Mouse (Mus musculus) liver, embryonic 15.5 days (tissue): ENCODE results near the gene Npas3. TPM values are rescaled to one million over a fixed set of nuclear protein-coding genes. Genes with fewer than 3 reads are reported as not detected.

Source experiments
- ATAC-seq: fragments of 200-750 bp; cut with Nextera tagmentation; 2 replicates; pipeline ENCODE4 v1.8.0; 2017; ENCODE audit warnings: moderate number of reproducible peaks, mild to moderate bottlenecking, moderate library complexity; ENCODE audit not compliant: insufficient read depth
- H3K27ac ChIP-seq: fragments of 300-500 bp; sonication (generic); replicated peaks from 2 replicates; pipeline ENCODE4 v1.5.1; 2015; ENCODE audit warnings: mild to moderate bottlenecking, inconsistent platforms
- H3K27me3 ChIP-seq: fragments of 300-500 bp; sonication (generic); 2 replicates; pipeline ENCODE4 v1.6.1; 2015; ENCODE audit warnings: mild to moderate bottlenecking, inconsistent platforms
- H3K36me3 ChIP-seq: fragments of 300-500 bp; sonication (generic); replicated peaks from 2 replicates; pipeline ENCODE4 v1.6.1; 2015; ENCODE audit warnings: moderate library complexity, mild to moderate bottlenecking, inconsistent platforms
- H3K4me1 ChIP-seq: fragments of 300-500 bp; sonication (generic); replicated peaks from 2 replicates; pipeline ENCODE4 v1.6.1; 2015; ENCODE audit warnings: inconsistent platforms
- H3K4me2 ChIP-seq: fragments of 300-500 bp; sonication (generic); 2 replicates; pipeline ENCODE4 v1.6.1; 2015; ENCODE audit warnings: moderate library complexity, mild to moderate bottlenecking, inconsistent platforms
- H3K4me3 ChIP-seq: fragments of 300-500 bp; sonication (generic); replicated peaks from 2 replicates; pipeline ENCODE4 v1.5.1; 2015; ENCODE audit warnings: mild to moderate bottlenecking, inconsistent platforms
- H3K9ac ChIP-seq: fragments of 300-500 bp; sonication (generic); 2 replicates; pipeline ENCODE4 v1.6.1; 2015; ENCODE audit warnings: moderate library complexity, mild to moderate bottlenecking, inconsistent platforms
- H3K9me3 ChIP-seq: fragments of 300-500 bp; sonication (generic); replicated peaks from 2 replicates; pipeline ENCODE4 v1.6.1; 2016; ENCODE audit warnings: inconsistent platforms
- WGBS: fragments of 180-500 bp; shearing (Covaris S2); methylation state at CpG from one replicate; pipeline ENCODE4 v1.1.7; 2015; ENCODE audit warnings: mixed read lengths; ENCODE audit not compliant: insufficient replicate concordance; 5-methylcytosine and 5-hydroxymethylcytosine counted together
- polyA plus RNA-seq: library from polyadenylated mRNA; unstranded; fragments of >200 nt; fragmentation: Nextera tagmentation; extraction: Ambion mirVana; gene quantifications from 2 replicates; pipeline ENCODE4 v1.2.1, GENCODE M21; 2015

The Npas3 gene
- polyA plus RNA-seq, 1 experiment from 2014 or later = 0.33 TPM

GRCm38 (mm10) chr12:54120386-54120785 is 871.9 kb downstream of the Npas3 start:
- Histone ChIP-seq H3K36me3 (no peaks in the 10 kb centered on the region), H3K27ac (no peak overlapping the region), H3K4me2 (no peak overlapping the region), H3K4me1 (no peaks in the 10 kb centered on the region), H3K4me3 (no peak overlapping the region), H3K9me3 (no peaks in the 10 kb centered on the region), H3K9ac (no peak overlapping the region), H3K27me3 (no peaks in the 10 kb centered on the region)
- no peak for ATAC-seq
- WGBS = 20% methylated on average over 1 of the region's 1 CpGs

- WGBS = 80% methylated on average over 3 of the region's 3 CpGs
- ATAC-seq = no peak
- Histone ChIP-seq H3K9ac (no peak overlapping the region), H3K4me2 (no peak overlapping the region), H3K4me3 (no peak overlapping the region), H3K4me1 (no peaks in the 10 kb centered on the region), H3K27ac (no peak overlapping the region), H3K27me3 (no peaks in the 10 kb centered on the region), H3K9me3 (no peaks in the 10 kb centered on the region), H3K36me3 (no peaks in the 10 kb centered on the region)
These were observed 872.8 kb downstream of the Npas3 start for GRCm38 (mm10) chr12:54121286-54121685.
